Mouse (Mus musculus) liver, embryonic 16.5 days (tissue): ENCODE measurements around the gene Opa1. TPM values are rescaled to one million over a fixed set of nuclear protein-coding genes. Genes with fewer than 3 reads are reported as not detected.

Experiments used
- ATAC-seq: fragments of 200-750 bp; cut with Nextera tagmentation; 2 replicates; pipeline ENCODE4 v1.8.0; 2017; ENCODE audit warnings: low read depth, mild to moderate bottlenecking, moderate number of reproducible peaks, moderate library complexity
- H3K27ac ChIP-seq: fragments of 300-500 bp; sonication (generic); 2 replicates; pipeline ENCODE4 v1.5.1; 2014; ENCODE audit warnings: mild to moderate bottlenecking, low read length
- H3K27me3 ChIP-seq: fragments of 300-500 bp; sonication (generic); 2 replicates; pipeline ENCODE4 v1.6.1; 2014; ENCODE audit warnings: low read depth, low read length, mixed read lengths; ENCODE audit not compliant: control insufficient read depth, insufficient read depth
- H3K36me3 ChIP-seq: fragments of 300-500 bp; sonication (generic); 2 replicates; pipeline ENCODE4 v1.6.1; 2014; ENCODE audit warnings: mild to moderate bottlenecking; ENCODE audit not compliant: control insufficient read depth, insufficient read depth
- H3K4me1 ChIP-seq: fragments of 300-500 bp; sonication (generic); 2 replicates; pipeline ENCODE4 v1.6.1; 2014; ENCODE audit warnings: low read depth, low read length, mixed read lengths; ENCODE audit not compliant: control insufficient read depth
- H3K4me2 ChIP-seq: fragments of 300-500 bp; sonication (generic); 2 replicates; pipeline ENCODE4 v1.6.1; 2014; ENCODE audit warnings: low read depth, low read length, mixed read lengths
- H3K4me3 ChIP-seq: fragments of 300-500 bp; sonication (generic); 2 replicates; pipeline ENCODE4 v1.5.1; 2014; ENCODE audit warnings: low read depth, mild to moderate bottlenecking, low read length
- H3K9ac ChIP-seq: fragments of 300-500 bp; sonication (generic); 2 replicates; pipeline ENCODE4 v1.6.1; 2014; ENCODE audit warnings: low read depth, low read length
- H3K9me3 ChIP-seq: fragments of 300-500 bp; sonication (generic); replicated peaks from 2 replicates; pipeline ENCODE4 v1.6.1; 2016; ENCODE audit warnings: low read length; ENCODE audit not compliant: control insufficient read depth
- WGBS: fragments of 180-500 bp; shearing (Covaris S2); extraction: QIAGEN DNeasy Blood & Tissue Kit; methylation state at CpG from one replicate; pipeline ENCODE4 v1.1.7; 2014; ENCODE audit not compliant: insufficient replicate concordance; 5-methylcytosine and 5-hydroxymethylcytosine counted together
- polyA plus RNA-seq: library from polyadenylated mRNA; unstranded; fragments of >200 nt; fragmentation: Nextera tagmentation; extraction: Ambion mirVana; gene quantifications from 2 replicates; pipeline ENCODE4 v1.2.1, GENCODE M21; 2015

The Opa1 gene
- polyA plus RNA-seq = 16.2 and 18.0 TPM in 2 replicates

DNA sequence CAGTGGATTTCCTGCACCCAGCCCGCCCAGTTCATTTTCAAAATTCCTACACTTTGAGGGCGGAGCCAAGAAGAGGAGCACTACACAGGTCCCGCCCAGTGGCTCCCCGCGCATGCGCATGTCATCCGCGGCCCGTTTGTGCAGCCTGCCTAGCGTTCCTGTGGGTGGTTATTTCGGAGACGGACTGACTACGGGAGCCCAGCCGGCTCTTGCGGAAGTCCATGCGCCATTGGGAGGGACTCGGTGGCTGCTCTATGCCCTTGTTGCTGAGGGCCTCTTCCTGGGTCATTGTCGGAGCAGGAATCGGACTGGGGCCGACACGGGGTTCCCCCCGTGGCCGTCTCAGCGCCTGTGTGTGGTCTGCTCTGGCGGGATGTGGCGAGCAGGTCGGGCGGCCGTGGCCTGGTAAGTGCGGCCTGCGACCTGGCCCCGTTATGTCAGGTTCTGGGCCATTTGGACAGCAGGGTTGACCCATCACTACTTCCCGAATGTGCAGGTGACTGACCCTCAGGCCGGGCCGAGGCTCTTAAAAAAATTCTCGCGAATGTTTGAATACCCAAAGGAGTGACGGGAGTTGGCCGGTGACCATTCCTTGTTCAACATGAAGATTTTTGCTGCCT is at the start of gene Opa1:
Gene Opa1, plus strand, starts transcription at position 168 of the 620 bp plus-strand sequence.
- no peaks in the 10 kb centered on the region for H3K9me3 ChIP-seq
- ATAC-seq = peak; percentile 100
- 0 out of 2 replicates have a peak within 1 kb of the TSS, but pooled peaks have one; percentile 37 for H3K27ac ChIP-seq
- under 1% methylated on average over 39 of the region's 39 CpGs for WGBS
- H3K4me3 ChIP-seq = peak within 1 kb of the TSS; percentile 94
- peak within 1 kb of the TSS; percentile 89 for H3K9ac ChIP-seq
- peaks cover 4% of the 10 kb centered on the region for H3K4me1 ChIP-seq
- no peaks in the 10 kb centered on the region for H3K36me3 ChIP-seq
- peak within 1 kb of the TSS; percentile 79 for H3K4me2 ChIP-seq
- no peaks in the 10 kb centered on the region for H3K27me3 ChIP-seq

DNA sequence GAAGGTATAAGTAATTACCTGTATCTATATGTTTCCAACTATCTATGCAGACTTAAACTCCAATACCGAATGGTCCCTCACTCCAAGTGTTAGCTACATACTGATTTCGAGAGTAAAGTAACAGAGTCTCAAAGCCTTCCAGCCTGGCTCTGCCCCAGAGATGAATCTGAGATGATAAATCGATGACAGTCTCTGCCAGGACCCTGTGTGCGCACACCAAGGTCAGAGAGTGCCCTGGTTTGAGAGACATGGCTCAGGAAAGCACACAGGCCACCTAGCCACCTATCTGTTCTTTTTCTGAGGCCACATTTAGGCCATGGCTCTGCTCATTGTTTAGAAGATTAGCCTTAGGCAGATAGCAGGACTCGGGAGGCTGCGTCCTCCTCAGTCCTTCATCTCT is 45.5 kb upstream of the Opa1 start:
- no peak overlapping the region for H3K27ac ChIP-seq
- no peaks in the 10 kb centered on the region for H3K36me3 ChIP-seq
- no peak for ATAC-seq
- WGBS = 52% methylated on average over 6 of the region's 6 CpGs
- H3K9me3 ChIP-seq = no peaks in the 10 kb centered on the region
- no peaks in the 10 kb centered on the region; the same call in 1 of the 2 replicates for H3K4me1 ChIP-seq
- no peaks in the 10 kb centered on the region for H3K27me3 ChIP-seq
- no peak overlapping the region for H3K4me3 ChIP-seq
- no peak overlapping the region for H3K4me2 ChIP-seq
- H3K9ac ChIP-seq = no peak overlapping the region

- no peaks in the 10 kb centered on the region for H3K36me3 ChIP-seq
- WGBS = 67% methylated on average over 4 of the region's 4 CpGs
- no peak overlapping the region for H3K4me2 ChIP-seq
- H3K27me3 ChIP-seq = no peaks in the 10 kb centered on the region
- H3K27ac ChIP-seq = no peak overlapping the region
- ATAC-seq = no peak
- H3K4me1 ChIP-seq = no peaks in the 10 kb centered on the region; the same call in 1 of the 2 replicates
- H3K4me3 ChIP-seq = no peak overlapping the region
- H3K9me3 ChIP-seq = no peaks in the 10 kb centered on the region
- H3K9ac ChIP-seq = no peak overlapping the region
Observed at GRCm38 (mm10) chr16:29535866-29536265, 43.3 kb upstream of the Opa1 start.

DNA sequence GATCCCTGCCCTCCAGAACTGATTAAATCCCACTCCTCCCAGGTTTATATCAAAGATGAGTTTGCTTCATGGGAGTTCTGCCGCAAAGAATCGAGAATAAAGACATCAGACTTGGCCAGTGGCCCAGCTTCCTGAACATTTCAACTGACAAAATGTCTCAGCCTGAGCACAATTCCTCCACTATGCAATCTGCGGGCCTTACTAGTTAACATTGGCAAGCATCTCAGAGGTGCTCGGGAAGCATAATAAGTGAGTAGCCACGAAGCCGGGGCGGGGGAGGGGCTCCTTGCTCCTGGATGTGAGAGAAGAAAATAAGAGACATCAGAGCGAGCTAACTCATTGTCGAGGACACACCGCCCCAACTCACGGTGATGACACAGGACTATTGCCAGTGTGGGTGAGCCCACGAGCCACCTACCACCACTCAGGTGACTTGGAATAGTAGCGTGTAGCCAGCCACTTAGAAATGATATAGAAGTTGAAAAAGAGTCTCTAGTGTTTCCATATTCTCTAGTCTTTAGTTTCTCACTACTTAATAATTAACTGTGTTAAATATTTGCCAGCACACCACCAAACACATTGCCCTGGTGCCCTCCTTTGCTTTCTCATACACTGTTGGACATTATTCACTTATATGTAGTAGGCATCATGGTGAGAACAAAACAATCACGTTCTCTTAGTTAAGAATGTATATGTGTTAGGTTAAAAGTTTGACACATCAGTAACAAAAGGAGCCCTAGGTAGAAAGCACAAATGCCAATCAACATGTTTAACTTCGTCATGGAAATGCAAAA is 42.5 kb upstream of the Opa1 start:
- no peak overlapping the region for H3K4me2 ChIP-seq

GRCm38 (mm10) chr16:29539906-29540305 is 39.2 kb upstream of the Opa1 start:
- no peaks in the 10 kb centered on the region for H3K27me3 ChIP-seq
- H3K9ac ChIP-seq = no peak overlapping the region
- no peak overlapping the region for H3K27ac ChIP-seq
- ATAC-seq = no peak
- H3K4me1 ChIP-seq = no peaks in the 10 kb centered on the region; the same call in 1 of the 2 replicates
- no peak overlapping the region for H3K4me2 ChIP-seq
- no peaks in the 10 kb centered on the region for H3K36me3 ChIP-seq
- H3K9me3 ChIP-seq = no peaks in the 10 kb centered on the region
- H3K4me3 ChIP-seq = no peak overlapping the region

More for the DNA sequence above, 42.5 kb upstream of the Opa1 start:
- no peaks in the 10 kb centered on the region; the same call in 1 of the 2 replicates for H3K4me1 ChIP-seq
- H3K27me3 ChIP-seq = no peaks in the 10 kb centered on the region
- H3K4me3 ChIP-seq = no peak overlapping the region
- no peaks in the 10 kb centered on the region for H3K36me3 ChIP-seq
- H3K9ac ChIP-seq = no peak overlapping the region
- WGBS = 66% methylated on average over 15 of the region's 15 CpGs
- no peaks in the 10 kb centered on the region for H3K9me3 ChIP-seq
- ATAC-seq = no peak
- no peak overlapping the region for H3K27ac ChIP-seq

DNA sequence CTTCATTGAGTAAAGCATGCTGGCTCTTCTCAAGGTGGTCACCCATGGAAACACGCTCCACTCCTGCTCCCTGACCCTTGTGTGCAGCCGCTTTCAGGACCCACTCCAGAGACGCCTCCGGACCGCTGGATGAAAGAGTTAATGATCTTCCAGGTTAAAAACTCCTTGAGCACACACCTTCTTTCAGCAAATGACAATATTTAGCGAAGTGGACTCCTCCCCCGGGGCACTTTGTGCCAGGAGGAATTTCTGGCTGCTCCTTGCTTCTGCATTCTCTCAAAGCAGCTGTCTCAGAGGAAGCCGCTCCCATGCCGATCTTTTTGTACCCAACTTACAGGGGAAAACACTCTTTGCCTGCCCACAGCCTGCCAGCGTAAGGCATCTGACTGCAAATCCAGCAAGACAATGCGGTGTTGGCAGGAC is 37.9 kb upstream of the Opa1 start:
- no peak overlapping the region for H3K4me2 ChIP-seq
- no peak for ATAC-seq
- H3K4me3 ChIP-seq = no peak overlapping the region
- no peak overlapping the region for H3K9ac ChIP-seq
- no peaks in the 10 kb centered on the region for H3K36me3 ChIP-seq
- WGBS = 66% methylated on average over 11 of the region's 11 CpGs
- H3K27ac ChIP-seq = no peak overlapping the region
- H3K4me1 ChIP-seq = no peaks in the 10 kb centered on the region; the same call in 1 of the 2 replicates
- H3K27me3 ChIP-seq = no peaks in the 10 kb centered on the region
- H3K9me3 ChIP-seq = no peaks in the 10 kb centered on the region

DNA sequence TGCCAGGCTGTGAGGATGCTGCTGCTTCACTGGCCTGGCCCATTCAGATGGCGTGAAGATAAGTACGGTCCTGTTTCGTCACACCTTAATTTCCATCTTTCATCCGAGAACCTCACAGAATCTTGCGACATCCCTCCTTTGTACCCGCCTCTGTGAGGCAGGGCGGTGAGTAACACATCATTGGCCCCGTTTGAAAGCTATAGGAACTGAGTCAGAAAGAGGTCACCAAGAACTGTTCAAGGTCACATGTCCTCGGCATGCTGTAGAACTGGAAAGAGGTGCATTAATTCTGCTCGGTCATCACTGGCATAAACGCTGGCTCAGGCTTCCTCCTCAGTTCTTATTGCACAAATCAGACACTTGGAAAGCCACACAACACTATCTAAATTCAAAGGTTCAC is 34.3 kb upstream of the Opa1 start, which contains the start of gene Atp13a4:
Gene Atp13a4, minus strand, starts transcription at position 36 of the 400 bp plus-strand sequence.
- 65% methylated on average over 11 of the region's 11 CpGs for WGBS
- no peaks in the 10 kb centered on the region for H3K9me3 ChIP-seq
- H3K9ac ChIP-seq = no peak within 1 kb of the TSS
- no peak for ATAC-seq
- no peak within 1 kb of the TSS for H3K4me3 ChIP-seq
- H3K27ac ChIP-seq = no peak within 1 kb of the TSS
- no peak within 1 kb of the TSS for H3K4me2 ChIP-seq
- no peaks in the 10 kb centered on the region for H3K4me1 ChIP-seq
- no peaks in the 10 kb centered on the region for H3K27me3 ChIP-seq
- H3K36me3 ChIP-seq = no peaks in the 10 kb centered on the region

DNA sequence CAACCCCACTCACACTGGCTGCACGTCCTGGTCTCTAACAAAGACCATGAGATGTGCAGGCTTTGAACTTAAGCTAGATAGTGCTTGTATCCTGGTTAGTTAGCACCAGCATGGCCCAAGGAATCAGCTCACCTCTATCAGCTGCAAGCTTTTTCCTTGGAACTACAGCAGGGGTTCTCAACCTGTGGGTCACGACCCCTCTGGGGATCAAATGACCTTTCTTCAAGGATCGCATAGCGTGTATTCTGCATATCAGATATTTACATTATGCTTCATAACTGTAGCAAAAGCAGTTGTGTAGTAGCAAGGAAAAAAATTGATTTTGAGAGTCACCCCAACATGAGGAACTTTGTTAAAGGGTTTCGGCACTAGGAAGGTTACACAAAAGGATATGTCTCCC is 19.5 kb upstream of the Opa1 start:
- no peak overlapping the region for H3K27ac ChIP-seq
- no peaks in the 10 kb centered on the region for H3K4me1 ChIP-seq
- no peak for ATAC-seq
- H3K36me3 ChIP-seq = no peaks in the 10 kb centered on the region
- H3K27me3 ChIP-seq = no peaks in the 10 kb centered on the region
- no peak overlapping the region for H3K4me2 ChIP-seq
- H3K4me3 ChIP-seq = no peak overlapping the region
- H3K9ac ChIP-seq = no peak overlapping the region
- H3K9me3 ChIP-seq = no peaks in the 10 kb centered on the region
- 68% methylated on average over 5 of the region's 5 CpGs for WGBS

DNA sequence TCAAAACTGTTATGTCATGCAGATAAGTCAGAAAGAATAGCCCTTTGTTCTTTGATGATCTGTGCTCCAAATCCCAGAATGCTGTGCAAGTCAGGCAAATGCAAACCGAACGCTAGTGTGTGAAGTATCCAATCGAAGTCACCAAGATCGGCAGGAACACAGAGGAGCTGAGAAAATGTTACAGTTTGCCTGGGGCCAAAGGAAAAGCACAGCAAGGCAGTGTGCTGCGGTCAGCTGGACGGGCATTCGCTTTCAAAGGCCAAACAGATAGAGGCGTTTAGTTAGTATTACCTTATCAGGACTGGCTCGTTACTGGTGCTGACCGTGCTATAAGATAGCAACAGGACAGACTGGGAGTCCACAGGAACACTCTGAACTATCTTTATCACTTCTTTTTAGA is 18.7 kb upstream of the Opa1 start:
- Histone ChIP-seq H3K4me2 (peak overlapping the region; percentile 39; the same call in 1 of the 2 replicates), H3K9ac (no peak overlapping the region), H3K27me3 (no peaks in the 10 kb centered on the region), H3K36me3 (no peaks in the 10 kb centered on the region), H3K4me3 (no peak overlapping the region), H3K9me3 (no peaks in the 10 kb centered on the region), H3K27ac (no peak overlapping the region), H3K4me1 (no peaks in the 10 kb centered on the region)
- 36% methylated on average over 10 of the region's 10 CpGs for WGBS
- no peak for ATAC-seq
